Mouse (Mus musculus) ES-E14 (cell line): ENCODE data around the gene Gm826. TPM values are rescaled to one million over a fixed set of nuclear protein-coding genes. Genes with fewer than 3 reads are reported as not detected.

Experiments
- DNase-seq: peaks from one replicate; pipeline ENCODE4 v3.0.0-alpha.2; 2013; ENCODE audit warnings: low read depth, low spot score
- H3K27ac ChIP-seq: 2 replicates; pipeline ENCODE4 v1.5.1; 2012; ENCODE audit warnings: low read depth, mild to moderate bottlenecking, low read length, moderate library complexity, mixed read lengths; ENCODE audit not compliant: poor library complexity, insufficient read depth, severe bottlenecking
- H3K36me3 ChIP-seq: 2 replicates; pipeline ENCODE4 v1.6.1; 2012; ENCODE audit warnings: mild to moderate bottlenecking, low read length, moderate library complexity, mixed read lengths; ENCODE audit not compliant: control insufficient read depth, poor library complexity, insufficient read depth, severe bottlenecking
- H3K4me1 ChIP-seq, 2 experiments: fragments of 150-350 bp in 1 of 2; sonication (generic) in 1 of 2; 2 replicates each; pipeline ENCODE4 v1.6.1; 2012; ENCODE audit warnings: low read length in 2 of 2, mild to moderate bottlenecking in 1 of 2, mixed read lengths in 1 of 2; ENCODE audit not compliant: control insufficient read depth in 2 of 2, insufficient read depth in 2 of 2, poor library complexity in 1 of 2
- H3K4me3 ChIP-seq, 2 experiments: fragments of 150-350 bp in 1 of 2; sonication (generic) in 1 of 2; 2 replicates each; pipeline ENCODE4 v1.5.1; 2012; ENCODE audit warnings: low read length in 2 of 2, low read depth in 1 of 2, mild to moderate bottlenecking in 1 of 2, mixed read lengths in 1 of 2; ENCODE audit not compliant: insufficient read depth in 1 of 2, poor library complexity in 1 of 2, severe bottlenecking in 1 of 2
- H3K9ac ChIP-seq: 2 replicates; pipeline ENCODE4 v1.6.1; 2012; ENCODE audit warnings: low read depth, mild to moderate bottlenecking, low read length, mixed read lengths; ENCODE audit not compliant: poor library complexity, insufficient read depth, severe bottlenecking
- H3K9me3 ChIP-seq: fragments of 150-350 bp; sonication (generic); 2 replicates; pipeline ENCODE4 v1.6.1; 2012; ENCODE audit warnings: low read depth, mild to moderate bottlenecking, low read length; ENCODE audit not compliant: control insufficient read depth, insufficient read depth
- CHD2 ChIP-seq: IDR thresholded peaks from 2 replicates; pipeline ENCODE4 v1.6.1; 2014; ENCODE audit warnings: mild to moderate bottlenecking, low read depth, low read length, inconsistent platforms
- HCFC1 ChIP-seq: IDR thresholded peaks from 2 replicates; pipeline ENCODE4 v1.6.1; 2012; ENCODE audit warnings: low read length, inconsistent platforms, borderline replicate concordance; ENCODE audit not compliant: insufficient read depth
- MAFK ChIP-seq: IDR thresholded peaks from 2 replicates; pipeline ENCODE4 v1.6.1; 2014; ENCODE audit warnings: mild to moderate bottlenecking, low read depth, low read length, inconsistent platforms; ENCODE audit not compliant: insufficient read depth
- ZC3H11A ChIP-seq: IDR thresholded peaks from 2 replicates; pipeline ENCODE4 v1.6.1; 2012; ENCODE audit warnings: low read depth, mild to moderate bottlenecking, inconsistent platforms, low read length, borderline replicate concordance
- ZNF384 ChIP-seq: IDR thresholded peaks from 2 replicates; pipeline ENCODE4 v1.6.1; 2012; ENCODE audit warnings: low read depth, low read length, inconsistent platforms
- in situ Hi-C, 2 experiments: fragments of 600-800 bp; cut with MboI; formaldehyde crosslinking; loops; one replicate each; pipeline ENCODE4 v1.15.1; 2025; ENCODE audit warnings: low sequenced_read_pairs in 2 of 2, inconsistent platforms in 1 of 2; ENCODE audit not compliant: unreplicated experiment in 2 of 2
- total RNA-seq: library from RNA; depleted of rRNA; stranded (reverse); fragments of 300-350 nt; gene quantifications from 2 replicates; pipeline ENCODE4 v1.2.3, GENCODE M21; 2012

Gene Gm826
- total RNA-seq, 1 experiment = not detected

DNA sequence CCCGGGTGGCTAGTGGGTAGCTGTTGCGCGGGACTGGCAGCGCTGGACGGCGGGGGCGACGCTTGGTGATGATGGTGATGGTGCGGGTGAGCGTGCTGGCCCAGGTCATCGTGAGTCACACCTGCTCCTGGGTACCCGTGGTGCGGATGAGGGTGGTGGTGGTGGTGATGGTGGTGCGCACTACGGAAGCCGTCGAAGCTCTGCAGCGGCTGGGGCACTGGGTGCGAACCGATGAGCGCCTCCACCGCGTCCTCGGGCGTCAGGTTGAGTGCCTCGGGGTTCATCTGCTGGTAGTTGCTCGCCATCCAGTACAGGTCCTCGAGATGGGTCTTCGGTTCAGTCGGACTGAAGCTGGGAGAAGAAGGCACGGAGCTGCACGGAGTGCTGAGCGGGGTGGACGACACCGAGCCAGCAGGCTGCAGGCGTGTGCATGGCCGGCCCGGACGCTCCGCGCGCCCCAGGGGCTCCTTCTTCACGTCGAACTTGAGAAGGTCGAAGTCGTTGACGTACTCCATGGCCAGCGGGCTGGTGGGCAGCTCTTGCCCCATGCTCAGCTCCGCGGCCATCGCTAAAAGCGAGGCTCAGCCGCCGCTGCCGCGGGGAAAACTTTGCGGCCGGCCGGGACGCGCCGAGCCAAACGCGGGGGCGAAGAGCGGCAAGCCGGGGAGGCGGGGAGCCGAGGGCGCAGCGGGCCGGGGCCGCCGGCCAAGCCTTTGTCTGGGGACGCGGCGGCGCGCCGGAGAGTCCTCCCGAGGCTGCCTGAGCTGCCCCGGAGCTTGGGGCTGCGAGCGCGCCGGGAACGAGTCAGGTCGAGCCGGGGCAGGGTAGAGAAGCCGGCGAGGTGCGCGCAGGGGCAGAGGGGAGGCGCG lies 32.4 kb upstream of the Gm826 start:
- Histone ChIP-seq H3K27ac (no peak overlapping the region), H3K9me3 (no peaks in the 10 kb centered on the region), H3K4me3 (peak overlapping the region; percentile 60 to 70), H3K4me1 (peaks cover 0 to 7% of the 10 kb centered on the region in 2 experiments; a peak in 1 of 4 replicates), H3K9ac (peak overlapping the region; percentile 24; the same call in 1 of the 2 replicates), H3K36me3 (no peaks in the 10 kb centered on the region)
- in situ Hi-C loops = no loop called here
- TF ChIP-seq ZC3H11A (no peak), ZNF384 (no peak), CHD2 (no peak), MAFK (no peak), HCFC1 (no peak)
- no peak for DNase-seq

DNA sequence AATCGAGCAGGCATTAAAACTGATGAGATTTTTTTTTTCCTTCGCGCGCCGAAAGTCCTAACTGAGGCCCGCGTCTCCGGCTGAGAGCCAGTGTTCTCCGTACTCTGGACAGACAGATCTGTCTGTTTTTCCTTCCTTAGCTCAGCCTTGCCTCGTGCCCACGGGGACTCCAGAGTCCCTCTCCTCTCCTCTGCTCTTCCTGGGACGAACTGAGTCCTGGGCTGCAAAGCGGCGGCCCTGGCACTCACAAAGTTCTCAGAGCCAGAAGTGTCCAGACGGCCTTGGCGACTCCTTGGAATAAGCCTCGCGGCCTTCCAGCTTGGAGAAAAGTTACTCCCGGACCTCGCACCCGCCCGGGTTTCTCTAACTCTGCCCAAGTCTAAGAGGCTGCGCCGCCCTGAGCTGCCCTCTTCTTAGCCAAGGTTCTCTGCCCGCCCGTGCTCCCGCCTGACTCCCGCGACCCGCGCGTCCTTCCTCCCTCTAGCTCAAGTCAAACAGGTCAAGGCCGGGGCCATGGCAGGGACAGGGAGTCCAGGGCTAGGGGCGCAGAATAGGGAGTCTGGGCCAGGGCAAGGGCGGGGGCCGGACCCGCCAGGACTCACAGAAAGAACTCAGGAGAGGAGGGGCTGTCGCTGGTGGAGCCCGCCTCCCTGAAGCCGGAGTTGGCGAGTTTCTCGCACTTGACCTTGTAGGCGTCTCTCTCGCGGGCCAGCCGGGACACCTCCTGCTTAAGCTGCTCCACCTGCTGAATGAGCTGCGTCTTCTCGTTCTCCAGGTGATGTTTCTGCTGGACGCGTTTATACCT lies 31.3 kb upstream of the Gm826 start:
- TF ChIP-seq HCFC1 = no peak
- TF ChIP-seq MAFK = no peak
- no peak for TF ChIP-seq ZC3H11A
- in situ Hi-C loops = no loop called here
- peaks cover 0 to 7% of the 10 kb centered on the region in 2 experiments; a peak in 1 of 4 replicates for H3K4me1 ChIP-seq
- no peak overlapping the region for H3K27ac ChIP-seq
- H3K4me3 ChIP-seq = peak overlapping the region; percentile 43 to 70; a peak in 3 of 4 replicates
- H3K36me3 ChIP-seq = no peaks in the 10 kb centered on the region
- DNase-seq = peak; percentile 54
- H3K9me3 ChIP-seq = no peaks in the 10 kb centered on the region
- no peak overlapping the region for H3K9ac ChIP-seq

DNA sequence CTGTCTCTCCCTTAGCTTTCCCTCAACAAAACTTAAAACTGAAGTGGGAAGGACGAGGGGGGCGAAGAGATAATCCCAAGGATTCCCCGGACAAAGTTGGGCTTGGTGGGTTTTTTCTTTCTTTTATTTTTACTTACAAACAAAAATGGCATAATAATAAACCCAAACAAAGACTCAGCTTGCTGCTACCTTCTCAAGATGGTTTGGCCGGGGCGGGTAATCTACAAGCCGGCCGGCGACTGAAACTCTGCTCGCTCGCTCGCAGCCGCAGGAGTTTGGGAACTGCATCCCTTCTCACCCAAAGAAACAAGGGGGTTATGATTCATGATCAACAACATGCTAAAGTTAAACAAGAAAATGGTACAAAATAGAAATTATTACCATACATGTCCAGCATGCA lies 30.7 kb upstream of the Gm826 start:
- Histone ChIP-seq H3K36me3 (no peaks in the 10 kb centered on the region), H3K27ac (no peak overlapping the region), H3K4me1 (peaks cover 0 to 5% of the 10 kb centered on the region in 2 experiments; a peak in 1 of 4 replicates), H3K4me3 (no peak overlapping the region), H3K9me3 (no peaks in the 10 kb centered on the region), H3K9ac (no peak overlapping the region)
- TF ChIP-seq HCFC1 (no peak), ZC3H11A (no peak), CHD2 (no peak), ZNF384 (no peak)
- in situ Hi-C loops = no loop called here
- no peak for DNase-seq

DNA sequence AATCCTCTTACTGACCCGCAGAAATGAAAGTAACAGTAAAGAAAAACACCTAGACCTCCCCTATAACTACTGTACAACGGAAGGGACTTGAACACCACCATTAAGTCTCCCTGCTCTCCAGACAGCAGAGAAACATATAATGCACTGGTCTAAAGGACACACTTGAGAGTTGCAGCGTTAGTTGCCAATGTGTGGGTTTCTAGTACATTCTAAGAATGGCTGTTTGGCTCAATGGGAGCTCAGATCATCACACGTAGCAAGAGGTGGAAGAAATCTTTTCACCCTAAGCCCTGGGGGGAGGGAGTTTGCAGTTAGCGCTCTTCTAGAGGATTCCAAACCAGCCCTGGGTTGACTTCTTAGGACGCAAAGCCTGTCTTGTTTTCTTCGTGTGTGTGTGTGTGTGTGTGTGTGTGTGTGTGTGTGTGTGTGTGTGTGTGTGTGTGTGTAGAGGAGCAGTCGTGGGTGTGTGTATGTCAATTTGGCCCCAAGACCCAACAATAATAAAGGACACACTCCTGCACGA lies 30.2 kb upstream of the Gm826 start:
- H3K27ac ChIP-seq = no peak overlapping the region
- no peak for TF ChIP-seq MAFK
- no peak for TF ChIP-seq ZNF384
- no peak for TF ChIP-seq HCFC1
- no peak for TF ChIP-seq CHD2
- no peak for TF ChIP-seq ZC3H11A
- H3K4me1 ChIP-seq = peaks cover 0 to 5% of the 10 kb centered on the region in 2 experiments; a peak in 1 of 4 replicates
- H3K9ac ChIP-seq = no peak overlapping the region
- H3K4me3 ChIP-seq = no peak overlapping the region
- DNase-seq = no peak
- no peaks in the 10 kb centered on the region for H3K9me3 ChIP-seq
- in situ Hi-C loops = no loop called here
- no peaks in the 10 kb centered on the region for H3K36me3 ChIP-seq
